Mouse (Mus musculus) G1E (cell line): ENCODE measurements at regions not wholly inside any gene's neighbourhood (a gene's known extent, or its start where the extent isn't known, plus 50 kb on each side); places are given as distances from the start of the nearest gene placed in this dataset.

Experiments used
- ATAC-seq: 2 replicates; pipeline ENCODE4 v1.8.0; 2016; ENCODE audit warnings: mild to moderate bottlenecking; ENCODE audit not compliant: insufficient number of reproducible peaks, poor library complexity, low FRiP score, severe bottlenecking; ENCODE audit errors: extremely low read depth
- DNase-seq: peaks from one replicate; pipeline ENCODE4 v3.0.0; 2012; ENCODE audit warnings: low spot score
- H3K27me3 ChIP-seq: 2 replicates; pipeline ENCODE4 v1.6.1; 2012; ENCODE audit warnings: mild to moderate bottlenecking, low read length, inconsistent platforms; ENCODE audit not compliant: insufficient read depth
- H3K36me3 ChIP-seq: replicated peaks from 2 replicates; pipeline ENCODE3; 2012; ENCODE audit warnings: mild to moderate bottlenecking, inconsistent platforms
- H3K4me1 ChIP-seq: 2 replicates; pipeline ENCODE4 v1.6.1; 2012; ENCODE audit warnings: low read depth, low read length, inconsistent platforms, mixed read lengths; ENCODE audit not compliant: insufficient read depth
- H3K4me3 ChIP-seq: 2 replicates; pipeline ENCODE4 v1.5.1; 2012; ENCODE audit warnings: low read depth, mild to moderate bottlenecking, inconsistent platforms, low read length, moderate library complexity, mixed read lengths
- H3K9me3 ChIP-seq: replicated peaks from 2 replicates; pipeline ENCODE4 v1.6.1; 2012; ENCODE audit warnings: inconsistent platforms
- CTCF ChIP-seq: IDR thresholded peaks from 2 replicates; pipeline ENCODE4 v1.5.1; 2012; ENCODE audit warnings: low read depth, low read length, inconsistent platforms, mixed read lengths
- GATA1 ChIP-seq: IDR thresholded peaks from 2 replicates; pipeline ENCODE4 v1.6.1; 2012; ENCODE audit warnings: borderline replicate concordance, low read length, inconsistent platforms, mixed read lengths
- GATA2 ChIP-seq: IDR thresholded peaks from 2 replicates; pipeline ENCODE4 v1.6.1; 2012; ENCODE audit warnings: low read depth, low read length, inconsistent platforms, borderline replicate concordance
- POLR2AphosphoS5 ChIP-seq: IDR thresholded peaks from 2 replicates; pipeline ENCODE4 v1.6.1; 2012; ENCODE audit warnings: low read depth, low read length, inconsistent platforms; ENCODE audit not compliant: insufficient replicate concordance
- TAL1 ChIP-seq: conservative IDR thresholded peaks from 2 replicates; pipeline ENCODE4 v1.6.1; 2012; ENCODE audit warnings: low read depth, low read length, inconsistent platforms, mixed read lengths

GRCm38 (mm10) chr9:92882251-92882832 lies 340.3 kb downstream of the Plod2 start:
- no peaks in the 10 kb centered on the region for H3K4me1 ChIP-seq
- no peak for TF ChIP-seq CTCF
- TF ChIP-seq POLR2AphosphoS5, result no peak
- TF ChIP-seq TAL1, result no peak
- TF ChIP-seq GATA2, result no peak
- TF ChIP-seq GATA1, result no peak
- no peak for ATAC-seq
- H3K27me3 ChIP-seq, result no peaks in the 10 kb centered on the region
- H3K36me3 ChIP-seq, result no peaks in the 10 kb centered on the region
- DNase-seq, result no peak
- no peak overlapping the region for H3K4me3 ChIP-seq
- H3K9me3 ChIP-seq, result no peaks in the 10 kb centered on the region

GRCm38 (mm10) chr9:92890063-92890462 lies 348.0 kb downstream of the Plod2 start:
- TF ChIP-seq CTCF, result no peak
- TF ChIP-seq TAL1, result no peak
- no peak for TF ChIP-seq GATA1
- no peak for TF ChIP-seq GATA2
- no peak for TF ChIP-seq POLR2AphosphoS5
- DNase-seq, result no peak

DNA sequence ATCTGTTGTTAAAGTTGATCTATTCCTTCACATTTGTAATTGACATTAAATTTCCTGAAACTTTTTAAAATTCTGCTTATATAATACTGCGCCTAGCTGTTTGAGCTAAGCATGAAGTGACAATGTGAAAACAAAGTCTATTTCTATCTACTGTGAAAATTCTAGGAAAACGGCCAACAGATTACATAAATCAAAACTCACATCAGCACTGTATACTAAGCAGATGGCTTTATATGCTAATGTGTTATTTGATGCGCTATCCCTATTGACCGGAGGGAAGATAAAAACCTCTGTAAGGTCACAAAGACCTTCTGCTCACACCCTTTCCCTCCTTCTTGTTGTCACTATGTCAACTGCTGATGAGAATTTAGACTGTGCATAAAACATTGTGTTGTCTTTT lies 357.7 kb downstream of the Plod2 start:
- ATAC-seq (no peak), DNase-seq (no peak)
- H3K9me3 ChIP-seq, result no peaks in the 10 kb centered on the region
- H3K4me3 ChIP-seq, result no peak overlapping the region
- H3K36me3 ChIP-seq, result no peaks in the 10 kb centered on the region
- H3K4me1 ChIP-seq, result no peaks in the 10 kb centered on the region
- TF ChIP-seq TAL1, result no peak
- no peak for TF ChIP-seq POLR2AphosphoS5
- TF ChIP-seq GATA1, result no peak
- no peak for TF ChIP-seq GATA2
- TF ChIP-seq CTCF, result no peak
- no peaks in the 10 kb centered on the region for H3K27me3 ChIP-seq

More at GRCm38 (mm10) chr9:92890063-92890462, 348.0 kb downstream of the Plod2 start:
- ATAC-seq, result no peak
- no peaks in the 10 kb centered on the region for H3K4me1 ChIP-seq
- no peaks in the 10 kb centered on the region for H3K9me3 ChIP-seq
- H3K4me3 ChIP-seq, result no peak overlapping the region
- H3K27me3 ChIP-seq, result no peaks in the 10 kb centered on the region
- H3K36me3 ChIP-seq, result no peaks in the 10 kb centered on the region

- no peaks in the 10 kb centered on the region for H3K36me3 ChIP-seq
- no peaks in the 10 kb centered on the region for H3K27me3 ChIP-seq
- no peak overlapping the region for H3K4me3 ChIP-seq
- no peak for DNase-seq
- ATAC-seq, result no peak
- no peaks in the 10 kb centered on the region for H3K4me1 ChIP-seq
- no peaks in the 10 kb centered on the region for H3K9me3 ChIP-seq
- TF ChIP-seq GATA1, result no peak
- no peak for TF ChIP-seq GATA2
- TF ChIP-seq POLR2AphosphoS5, result no peak
- no peak for TF ChIP-seq TAL1
- TF ChIP-seq CTCF, result no peak
These were observed 365.1 kb downstream of the Plod2 start for GRCm38 (mm10) chr9:92907102-92907501.

- DNase-seq, result no peak
- H3K27me3 ChIP-seq, result no peaks in the 10 kb centered on the region
- no peaks in the 10 kb centered on the region for H3K9me3 ChIP-seq
- no peaks in the 10 kb centered on the region for H3K36me3 ChIP-seq
- H3K4me3 ChIP-seq, result no peak overlapping the region
- H3K4me1 ChIP-seq, result no peaks in the 10 kb centered on the region
- TF ChIP-seq CTCF, result no peak
- TF ChIP-seq POLR2AphosphoS5, result no peak
- TF ChIP-seq TAL1, result no peak
- no peak for TF ChIP-seq GATA1
- no peak for TF ChIP-seq GATA2
- no peak for ATAC-seq
These were observed 377.4 kb downstream of the Plod2 start for GRCm38 (mm10) chr9:92919396-92919795.

DNA sequence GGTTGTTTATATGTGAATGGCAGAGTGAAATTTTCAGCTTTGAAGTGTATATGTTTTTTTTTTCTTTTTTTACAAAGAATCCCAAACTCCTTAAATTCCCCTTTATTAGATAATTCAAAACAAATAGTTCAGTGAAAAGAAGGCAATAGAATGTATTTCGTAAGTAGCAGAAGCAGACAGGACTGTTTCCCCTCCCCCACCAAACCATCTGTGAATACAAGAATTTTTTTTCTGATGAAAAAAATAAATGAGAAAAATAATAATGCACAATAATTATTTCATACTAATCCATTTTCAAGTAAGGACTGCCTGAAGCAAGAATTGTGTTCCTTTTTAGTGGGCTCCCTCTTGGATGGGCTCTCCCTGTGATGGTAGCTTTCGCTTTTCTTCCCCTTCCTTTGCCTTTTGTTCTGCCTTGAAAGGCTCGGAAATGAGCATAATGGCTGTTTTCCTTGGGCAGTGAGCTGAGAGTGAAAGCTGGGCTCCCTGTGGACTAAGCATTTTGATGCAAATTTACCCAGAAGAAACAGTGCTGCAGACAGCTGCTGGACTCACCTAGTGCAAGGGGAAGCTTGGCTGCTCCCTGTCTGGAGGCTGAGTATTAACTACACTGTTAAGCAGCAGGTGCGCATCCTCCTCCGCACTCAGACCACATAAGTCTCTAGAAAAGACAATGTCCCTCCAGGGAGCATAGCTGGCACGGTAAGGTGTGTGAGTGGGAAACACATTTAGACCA lies 388.4 kb downstream of the Plod2 start:
- no peaks in the 10 kb centered on the region for H3K27me3 ChIP-seq
- no peak overlapping the region for H3K4me3 ChIP-seq
- H3K36me3 ChIP-seq, result no peaks in the 10 kb centered on the region
- TF ChIP-seq GATA1 (no peak), POLR2AphosphoS5 (no peak), TAL1 (no peak), CTCF (no peak), GATA2 (no peak)
- no peaks in the 10 kb centered on the region for H3K9me3 ChIP-seq
- no peaks in the 10 kb centered on the region; the same call in 1 of the 2 replicates for H3K4me1 ChIP-seq
- ATAC-seq, result no peak
- no peak for DNase-seq
